Mouse (Mus musculus): ENCODE results near the gene Ctnna3.

GRCm38 (mm10) chr10:64675796-64676195, 1245.9 kb downstream of the Ctnna3 start:
- TF ChIP-seq CTCF (IDR thresholded peaks at IDR 0.05; ENCODE audit: low read depth, low read length) (no peak), GATA1 (IDR thresholded peaks at IDR 0.05; ENCODE audit: borderline replicate concordance, low read length) (no peak), TAL1 (conservative IDR thresholded peaks at IDR 0.05; ENCODE audit: low read depth, low read length) (no peak)

Data from G1E (cell line).